Mouse (Mus musculus) macrophage (primary cell): ENCODE data around the gene Klc4. TPM values are rescaled to one million over a fixed set of nuclear protein-coding genes. Genes with fewer than 3 reads are reported as not detected.

ENCODE experiments used
- H3K27ac ChIP-seq: fragments of 350-480 bp; formaldehyde crosslinking; 2 replicates; pipeline ENCODE4 v1.9.0; 2021
- H3K36me3 ChIP-seq: fragments of 350-480 bp; formaldehyde crosslinking; 2 replicates; pipeline ENCODE4 v1.9.0; 2021; ENCODE audit errors: inconsistent target
- H3K4me3 ChIP-seq: fragments of 350-480 bp; formaldehyde crosslinking; 2 replicates; pipeline ENCODE4 v1.9.0; 2021; ENCODE audit errors: inconsistent target
- H3K79me2 ChIP-seq: fragments of 350-480 bp; formaldehyde crosslinking; 2 replicates; pipeline ENCODE4 v1.9.0; 2021; ENCODE audit errors: inconsistent target
- WGBS: methylation state at CpG from one replicate; pipeline ENCODE4 v1.1.7; 2026; ENCODE audit warnings: inconsistent platforms; ENCODE audit not compliant: missing documents; 5-methylcytosine and 5-hydroxymethylcytosine counted together
- polyA plus RNA-seq: library from polyadenylated mRNA; stranded (reverse); fragments of 250-400 nt; gene quantifications from 3 replicates; pipeline ENCODE4 v1.2.4, GENCODE M21; 2018; ENCODE audit warnings: inconsistent platforms
- total RNA-seq, 78 experiments: library from RNA; depleted of rRNA; stranded (reverse); fragments of 250-400 nt; gene quantifications; 1 replicate in 9 of 78; 2 replicates in 24 of 78; 3 replicates in 43 of 78; 4 replicates in 2 of 78; pipeline ENCODE4 v1.2.4; 2018; ENCODE audit warnings: inconsistent platforms in 56 of 78

Klc4 gene
- 10 to 100 TPM in 18 of 26 experiments, 1 to 10 TPM in 7, under 1 TPM in 1; 0.75 to 65.3 (median 13.7) TPM for total RNA-seq (2018; cell fraction: chromatin; rRNA removed)
- total RNA-seq (2018; cell fraction: cytosol; rRNA removed) = 10 to 100 TPM; 21.0 to 67.7 (median 39.1) TPM
- total RNA-seq (2018; cell fraction: nucleus; rRNA removed) = 10 to 100 TPM in 21 of 26 experiments, 1 to 10 TPM in 5; 5.5 to 47.7 (median 18.4) TPM
- polyA plus RNA-seq = 41.6 to 48.1 TPM (median 47.7 TPM) in 3 replicates

DNA sequence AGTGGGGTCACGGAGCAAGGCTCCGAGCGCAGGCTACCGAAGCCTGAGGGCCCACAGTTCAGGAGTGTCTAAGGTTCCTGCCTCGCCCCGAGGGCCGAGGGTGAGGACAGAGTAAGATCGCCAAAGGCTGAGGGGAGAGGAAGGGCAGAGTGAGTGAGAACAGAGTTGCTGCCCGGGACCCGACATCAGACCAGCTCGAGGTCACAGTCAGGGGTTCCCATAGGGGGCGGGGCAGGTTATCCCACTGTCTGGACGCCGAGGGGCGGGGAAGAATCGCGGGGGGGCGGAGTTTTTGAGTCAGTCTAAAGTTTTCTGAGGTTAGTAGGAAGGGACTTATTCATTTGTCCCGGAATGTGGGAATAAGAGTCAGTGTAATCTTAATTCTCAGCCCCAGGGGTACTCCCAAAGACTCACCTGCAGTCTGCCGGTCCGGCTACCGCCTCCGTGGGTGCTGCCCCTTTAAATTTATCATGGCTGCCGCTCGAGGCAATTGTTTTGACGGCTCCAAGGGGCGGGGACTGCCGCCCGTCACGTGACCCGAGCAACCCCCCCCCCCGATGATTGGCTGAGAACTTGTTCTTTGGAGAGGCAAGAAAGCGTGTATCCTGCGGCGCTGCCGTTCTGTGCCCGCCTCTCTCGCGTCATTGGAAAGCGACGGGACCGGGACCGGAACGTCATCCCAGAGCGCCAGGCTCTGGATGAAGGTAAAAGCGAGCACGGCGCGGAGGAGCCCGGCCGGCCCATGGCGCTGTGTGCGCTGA, at the start of gene Klc4, which contains the start of gene Mrpl2:
Gene Klc4 (minus strand): TSS at position 462 of the 761 bp plus-strand sequence.
Gene Mrpl2 (plus strand): TSS at position 669 of the 761 bp plus-strand sequence.
- peaks cover 4% of the 10 kb centered on the region; the same call in 1 of the 2 replicates for H3K36me3 ChIP-seq
- WGBS = 2% methylated on average over 49 of the region's 53 CpGs
- peak within 1 kb of the TSS; percentile 73 for H3K27ac ChIP-seq

DNA sequence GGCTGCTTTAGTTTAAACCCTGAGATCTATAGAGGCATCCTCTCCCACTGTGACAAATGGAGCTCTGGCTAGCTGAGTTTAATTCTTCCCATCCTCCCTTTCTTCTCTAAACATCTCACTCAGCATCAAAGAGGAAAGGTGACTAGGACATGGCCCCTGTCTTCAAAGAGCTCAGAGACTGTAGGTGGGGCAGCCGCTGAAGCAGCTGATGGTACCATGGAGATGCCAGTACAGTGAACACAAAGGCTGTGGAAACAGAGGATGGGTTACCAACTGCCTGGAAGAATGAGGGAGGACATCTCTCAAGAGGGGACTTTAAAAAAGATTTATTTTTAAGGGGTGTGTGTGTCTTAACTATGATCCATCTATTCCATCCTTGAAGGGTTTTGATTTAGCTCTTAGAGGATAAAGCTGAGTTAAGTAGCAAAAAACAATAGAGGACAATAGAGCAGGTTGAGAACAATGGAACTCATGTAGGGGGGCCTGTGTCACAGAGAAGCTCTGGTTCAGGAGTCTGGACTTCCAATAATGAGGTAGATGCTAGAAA, 48.8 kb upstream of the Klc4 start:
- 93% methylated on average over 1 of the region's 1 CpGs for WGBS
- Histone ChIP-seq H3K79me2 (peaks cover 12% of the 10 kb centered on the region; the same call in 1 of the 2 replicates), H3K4me3 (no peak overlapping the region), H3K27ac (no peak overlapping the region), H3K36me3 (no peaks in the 10 kb centered on the region)

More for the DNA sequence above, at the start of gene Klc4, which contains the start of gene Mrpl2:
- H3K79me2 ChIP-seq = peaks cover 16% of the 10 kb centered on the region
- peak within 1 kb of the TSS; percentile 93 for H3K4me3 ChIP-seq

DNA sequence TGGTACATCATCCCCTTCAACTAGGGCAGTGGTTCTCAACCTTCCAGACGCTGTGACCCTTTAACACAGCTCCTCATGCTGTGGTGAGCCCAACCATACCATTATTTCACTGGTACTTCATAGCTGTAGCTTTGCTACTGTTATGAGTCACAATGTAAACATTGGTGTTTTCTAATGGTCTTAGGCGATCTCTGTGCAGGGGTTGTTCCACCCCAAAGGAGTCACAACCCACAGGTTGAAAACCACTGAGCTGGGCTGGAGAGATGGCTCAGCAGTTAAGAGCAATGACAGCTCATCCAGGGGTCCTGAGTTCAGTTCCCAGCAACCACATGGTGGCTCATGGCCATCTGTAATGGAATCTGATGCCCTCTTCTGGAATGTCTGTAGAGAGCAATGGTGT, 45.6 kb upstream of the Klc4 start:
- H3K36me3 ChIP-seq = peaks cover 12% of the 10 kb centered on the region; the same call in 1 of the 2 replicates
- H3K79me2 ChIP-seq = peaks cover 2% of the 10 kb centered on the region; the same call in 1 of the 2 replicates
- no peak overlapping the region for H3K4me3 ChIP-seq
- WGBS = 100% methylated on average over 2 of the region's 2 CpGs
- H3K27ac ChIP-seq = no peak overlapping the region

DNA sequence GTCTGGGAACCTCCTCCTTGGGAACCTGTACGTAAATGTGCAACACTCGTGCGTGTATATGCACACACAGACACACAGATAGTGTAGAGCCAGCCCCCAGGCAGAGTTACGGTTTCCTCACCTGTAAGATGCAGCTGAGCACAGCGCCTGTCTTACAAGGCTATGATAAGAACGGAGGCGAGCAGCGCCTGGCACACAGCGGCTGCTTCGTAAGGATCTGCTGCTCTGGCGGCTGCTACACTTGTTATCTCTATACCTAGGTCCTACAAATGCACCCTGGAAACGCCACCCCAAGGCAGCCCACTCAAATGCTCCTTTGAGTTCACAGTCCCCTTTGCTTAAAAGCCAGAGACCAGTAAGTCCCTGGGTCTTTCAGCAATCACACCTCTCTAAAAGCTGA, 44.8 kb upstream of the Klc4 start:
- Histone ChIP-seq H3K36me3 (peaks cover 18% of the 10 kb centered on the region), H3K27ac (no peak overlapping the region), H3K79me2 (no peaks in the 10 kb centered on the region; the same call in 1 of the 2 replicates), H3K4me3 (no peak overlapping the region)
- 99% methylated on average over 11 of the region's 12 CpGs for WGBS

DNA sequence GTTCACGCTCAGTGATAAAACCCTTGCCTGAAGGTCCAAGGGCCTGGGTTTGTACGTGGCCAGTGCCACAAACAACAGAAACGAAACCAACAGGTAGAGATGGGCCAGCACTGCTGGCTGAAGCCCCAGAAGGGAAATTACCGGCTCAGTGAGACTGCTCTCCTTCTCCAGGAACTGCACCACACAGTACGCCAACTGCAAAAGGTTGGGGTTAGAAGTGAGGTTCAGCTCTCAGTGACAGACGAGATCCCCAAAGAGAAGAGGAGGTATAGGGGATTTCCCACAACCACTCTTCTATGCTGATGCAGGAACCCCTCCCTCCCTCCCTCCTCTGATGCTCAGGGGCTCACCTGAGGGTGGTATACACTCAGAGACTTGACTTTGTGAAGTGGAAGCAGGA, 40.1 kb upstream of the Klc4 start:
- 88% methylated on average over 6 of the region's 6 CpGs for WGBS
- Histone ChIP-seq H3K36me3 (peaks cover 45% of the 10 kb centered on the region), H3K79me2 (peaks cover 6% of the 10 kb centered on the region; the same call in 1 of the 2 replicates), H3K27ac (no peak overlapping the region), H3K4me3 (no peak overlapping the region)

DNA sequence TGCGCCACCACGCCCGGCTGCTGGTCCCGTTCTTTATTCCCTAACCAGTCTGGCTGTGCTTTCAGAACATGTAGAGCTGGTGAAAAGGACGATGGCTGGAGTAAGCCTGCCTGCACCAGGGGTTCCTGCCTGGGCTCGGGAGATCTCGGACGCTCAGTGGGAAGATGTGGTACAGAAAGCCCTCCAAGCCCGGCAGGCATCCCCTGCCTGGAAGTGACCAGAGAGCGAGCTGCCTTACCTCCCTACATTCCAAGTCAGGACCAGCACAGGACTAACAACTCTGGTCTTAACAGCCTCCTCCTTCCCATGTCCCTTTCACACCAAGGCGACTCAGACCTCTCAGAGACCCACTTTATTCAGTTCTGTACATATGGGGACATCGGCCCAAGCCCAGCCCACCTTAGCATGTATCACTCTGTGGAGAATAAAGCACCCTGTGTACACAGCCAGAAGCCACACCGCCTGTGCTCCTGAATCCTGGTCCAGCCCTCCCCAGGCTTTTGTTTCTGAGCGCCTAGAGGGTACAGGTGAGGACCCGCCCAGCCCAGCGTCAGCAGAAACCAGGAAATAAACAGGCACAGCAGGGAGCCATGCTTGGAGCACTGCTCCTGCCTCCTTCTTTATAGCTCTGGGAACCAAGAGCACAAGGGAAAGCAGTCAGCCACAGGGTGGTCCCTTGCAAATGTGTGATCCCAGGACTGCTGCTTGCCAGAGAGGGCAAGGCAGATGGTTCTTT, 37.0 kb upstream of the Klc4 start:
- H3K79me2 ChIP-seq = peaks cover 33% of the 10 kb centered on the region
- peaks cover 48% of the 10 kb centered on the region for H3K36me3 ChIP-seq
- no peak overlapping the region for H3K27ac ChIP-seq
- H3K4me3 ChIP-seq = no peak overlapping the region
- WGBS = 95% methylated on average over 16 of the region's 16 CpGs

DNA sequence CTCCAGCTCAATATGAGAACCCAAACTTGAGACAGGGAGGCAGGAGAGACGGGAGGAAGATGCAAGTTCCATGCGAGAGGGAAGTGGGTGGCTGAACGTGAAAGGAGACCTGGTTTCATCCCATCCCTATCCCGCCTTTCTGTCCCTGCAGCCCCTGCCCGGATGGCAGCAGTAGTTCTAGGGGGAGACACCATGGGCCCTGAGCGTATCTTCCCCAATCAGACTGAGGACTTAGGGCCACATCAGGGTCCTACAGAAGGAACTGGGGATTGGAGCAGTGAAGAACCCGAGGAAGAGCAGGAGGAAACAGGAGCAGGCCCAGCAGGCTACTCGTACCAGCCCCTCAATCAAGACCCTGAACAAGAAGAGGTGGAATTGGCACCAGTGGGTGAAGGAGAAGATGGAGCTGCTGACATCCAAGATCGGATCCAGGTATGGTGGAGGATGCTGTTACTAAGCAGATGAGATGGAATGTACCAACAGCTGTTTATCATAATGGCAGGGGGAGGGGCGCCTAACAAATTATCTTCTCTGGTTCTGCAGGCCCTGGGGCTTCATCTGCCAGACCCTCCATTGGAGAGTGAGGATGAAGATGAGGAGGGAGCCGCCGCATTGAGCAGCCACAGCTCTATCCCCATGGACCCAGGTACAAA, 35.8 kb upstream of the Klc4 start:
- peak overlapping the region; percentile 82 for H3K4me3 ChIP-seq
- 32% methylated on average over 12 of the region's 12 CpGs for WGBS
- H3K36me3 ChIP-seq = peaks cover 50% of the 10 kb centered on the region
- H3K27ac ChIP-seq = peak overlapping the region; percentile 57
- H3K79me2 ChIP-seq = peaks cover 42% of the 10 kb centered on the region

DNA sequence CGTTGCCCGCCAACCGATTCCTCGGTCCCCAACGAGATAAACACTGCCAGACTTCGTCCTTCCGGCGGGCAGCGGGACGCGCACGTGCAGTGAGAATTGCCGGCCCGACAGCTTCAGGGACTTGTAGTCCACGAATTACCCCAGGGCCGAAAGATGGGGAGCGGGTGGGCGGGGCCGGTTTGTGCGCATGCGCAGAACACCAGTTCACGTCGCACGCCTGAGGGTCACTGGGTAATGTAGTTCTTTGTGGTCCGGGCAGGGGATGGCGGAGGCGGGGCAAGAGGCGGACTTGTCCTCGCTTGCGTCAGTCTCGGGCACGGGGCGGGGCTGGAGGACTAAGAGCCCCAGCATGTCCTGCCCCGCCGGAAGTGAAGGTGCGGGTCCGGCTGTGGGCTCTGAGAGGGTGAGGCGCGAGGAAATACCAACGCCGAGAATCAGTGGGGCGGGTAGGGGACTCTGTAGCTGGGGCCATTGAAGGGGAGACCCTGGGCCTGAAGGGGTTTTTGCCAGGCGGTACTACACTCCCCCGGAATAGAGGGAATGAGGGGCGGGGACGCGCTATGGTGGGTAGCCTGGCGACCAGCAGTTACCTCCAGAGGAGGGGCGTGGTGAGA, 35.0 kb upstream of the Klc4 start, which contains the start of gene Klhdc3:
Gene Klhdc3 (minus strand): TSS at position 155 of the 614 bp plus-strand sequence.
- 2% methylated on average over 47 of the region's 49 CpGs for WGBS
- Histone ChIP-seq H3K4me3 (peak within 1 kb of the TSS; percentile 82), H3K36me3 (peaks cover 52% of the 10 kb centered on the region), H3K27ac (peak within 1 kb of the TSS; percentile 57), H3K79me2 (peaks cover 42% of the 10 kb centered on the region)

DNA sequence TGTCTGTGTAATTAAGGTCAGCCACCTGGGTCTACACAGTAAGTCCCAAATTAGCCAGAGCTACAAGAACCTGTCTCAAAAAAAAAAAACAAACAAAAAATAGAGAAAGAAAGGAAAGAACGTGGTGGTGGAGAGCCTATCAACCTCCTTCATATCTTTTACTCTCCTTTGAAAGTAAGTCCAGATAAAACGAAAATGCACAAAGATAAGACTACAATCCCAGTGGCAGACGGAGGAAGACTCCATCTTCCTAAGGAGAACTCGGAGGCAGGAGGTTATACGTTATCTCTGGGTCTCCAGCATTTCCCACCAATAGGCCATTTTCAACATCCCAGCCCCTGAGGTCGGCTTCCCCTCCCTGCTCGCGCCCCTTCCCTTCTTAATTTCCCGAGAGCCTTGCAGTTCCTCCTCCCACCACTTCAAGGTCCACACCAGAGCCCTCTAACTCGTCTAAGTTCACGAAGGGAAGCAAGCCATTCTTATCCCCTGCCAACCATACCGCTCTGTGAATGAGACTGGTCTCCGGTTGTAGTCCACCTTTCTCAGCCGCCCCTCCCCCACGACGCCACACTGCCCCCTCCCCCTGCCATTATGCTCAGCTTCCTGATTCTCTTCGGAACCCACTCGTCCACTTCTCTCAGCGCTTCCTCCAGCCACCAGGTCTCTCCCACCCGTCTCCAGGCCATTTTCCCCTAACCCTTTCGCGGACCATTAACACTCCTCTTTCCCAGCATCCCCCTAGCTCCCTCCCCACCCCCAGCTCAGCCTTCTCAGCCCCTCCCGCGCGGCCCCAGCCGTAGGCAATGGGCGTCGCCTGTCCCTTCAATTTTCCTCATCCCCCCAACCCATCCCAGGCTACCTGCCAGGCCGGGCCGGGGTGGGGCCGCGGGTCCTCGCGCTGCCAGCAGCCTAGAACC, 34.3 kb upstream of the Klc4 start:
- Histone ChIP-seq H3K27ac (peak overlapping the region; percentile 54), H3K79me2 (peaks cover 42% of the 10 kb centered on the region), H3K4me3 (peak overlapping the region; percentile 82), H3K36me3 (peaks cover 53% of the 10 kb centered on the region)
- 2% methylated on average over 28 of the region's 34 CpGs for WGBS

DNA sequence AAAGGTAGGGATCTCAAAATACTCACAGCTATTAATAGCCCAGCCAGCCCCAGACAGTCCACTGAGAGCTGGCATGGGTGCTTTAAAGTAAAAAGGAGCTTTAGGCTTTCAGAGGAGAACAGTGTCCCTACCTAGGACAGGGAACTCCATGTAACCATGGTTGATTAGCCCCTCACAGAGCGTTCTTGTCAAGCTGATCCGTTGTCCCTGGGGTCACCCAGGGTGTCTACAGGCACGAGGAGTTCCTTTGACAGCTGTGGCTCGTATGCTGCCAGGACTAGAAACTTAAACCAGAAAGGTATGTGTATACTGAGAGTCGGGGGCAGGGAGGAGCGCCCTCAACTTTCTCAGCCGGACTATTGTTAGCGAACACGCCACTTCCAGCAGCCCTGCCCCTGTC, 33.1 kb upstream of the Klc4 start:
- peaks cover 43% of the 10 kb centered on the region for H3K36me3 ChIP-seq
- no peak overlapping the region for H3K27ac ChIP-seq
- no peak overlapping the region for H3K4me3 ChIP-seq
- WGBS = 92% methylated on average over 9 of the region's 9 CpGs
- H3K79me2 ChIP-seq = peaks cover 42% of the 10 kb centered on the region

DNA sequence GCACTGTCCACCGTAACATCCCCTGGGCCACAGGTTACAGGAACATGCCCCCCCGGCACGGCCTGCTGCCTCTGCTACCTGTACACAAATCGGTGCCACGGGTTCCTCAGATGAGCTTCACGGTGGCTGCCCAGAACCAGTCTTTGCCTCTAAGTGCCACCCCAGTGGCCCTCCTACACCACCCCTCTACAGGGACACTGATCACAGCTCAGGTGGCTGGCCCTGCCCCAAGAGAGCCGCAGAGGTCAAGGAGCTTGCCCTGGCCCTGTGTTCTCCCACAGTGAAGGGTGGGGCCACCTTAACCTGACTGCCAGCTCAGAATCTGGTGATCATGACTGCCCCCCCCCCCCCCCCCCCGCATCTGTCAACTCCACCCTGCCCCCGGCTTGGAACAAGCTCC, 32.6 kb upstream of the Klc4 start, which contains the start of gene Mea1:
Gene Mea1 (plus strand): TSS at position 378 of the 400 bp plus-strand sequence.
- Histone ChIP-seq H3K79me2 (peaks cover 47% of the 10 kb centered on the region), H3K27ac (peak within 1 kb of the TSS; percentile 54; the same call in 1 of the 2 replicates), H3K4me3 (peak within 1 kb of the TSS; percentile 82), H3K36me3 (peaks cover 38% of the 10 kb centered on the region)
- 96% methylated on average over 7 of the region's 9 CpGs for WGBS

DNA sequence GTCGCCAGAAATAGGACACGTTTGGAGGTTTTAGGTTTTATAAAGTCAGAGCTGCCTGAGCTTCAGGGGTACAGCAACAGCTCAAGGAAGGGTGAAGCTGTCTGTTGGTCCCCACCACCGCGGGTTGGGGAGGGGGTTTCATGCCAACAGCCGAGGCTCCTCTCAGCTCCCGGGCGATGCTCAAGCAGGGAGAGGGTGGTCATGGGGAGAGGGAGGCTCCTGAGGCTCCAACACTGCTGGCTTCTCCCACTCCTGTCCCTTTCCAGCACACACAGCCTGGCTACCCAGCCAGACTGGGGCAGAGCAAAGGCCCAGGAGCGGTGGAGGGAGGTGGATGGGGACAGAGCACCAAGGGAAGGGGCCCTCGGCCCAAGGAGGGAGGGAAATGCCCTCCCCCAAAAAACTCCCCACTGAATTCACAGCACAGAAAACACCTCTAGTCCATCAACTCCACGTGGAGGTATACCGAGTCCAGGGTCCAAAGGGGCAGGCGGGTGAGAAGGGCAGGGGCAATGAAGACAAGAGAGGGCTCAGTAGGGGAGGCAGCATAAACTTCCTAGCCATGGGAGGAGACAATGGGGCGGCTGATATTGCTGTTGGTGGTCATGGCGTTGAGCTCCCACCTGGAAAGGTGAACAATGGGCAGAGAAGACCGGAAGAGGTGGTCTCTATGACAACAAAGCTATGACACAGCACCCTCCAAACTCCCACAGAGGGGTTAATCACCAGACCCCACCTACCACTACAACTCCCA, 28.9 kb upstream of the Klc4 start:
- Histone ChIP-seq H3K4me3 (peak overlapping the region; percentile 91), H3K36me3 (peaks cover 40% of the 10 kb centered on the region), H3K79me2 (peaks cover 62% of the 10 kb centered on the region), H3K27ac (peak overlapping the region; percentile 62; the same call in 1 of the 2 replicates)
- 44% methylated on average over 15 of the region's 15 CpGs for WGBS
